Mouse (Mus musculus): ENCODE data around the gene Tmem140.

DNA sequence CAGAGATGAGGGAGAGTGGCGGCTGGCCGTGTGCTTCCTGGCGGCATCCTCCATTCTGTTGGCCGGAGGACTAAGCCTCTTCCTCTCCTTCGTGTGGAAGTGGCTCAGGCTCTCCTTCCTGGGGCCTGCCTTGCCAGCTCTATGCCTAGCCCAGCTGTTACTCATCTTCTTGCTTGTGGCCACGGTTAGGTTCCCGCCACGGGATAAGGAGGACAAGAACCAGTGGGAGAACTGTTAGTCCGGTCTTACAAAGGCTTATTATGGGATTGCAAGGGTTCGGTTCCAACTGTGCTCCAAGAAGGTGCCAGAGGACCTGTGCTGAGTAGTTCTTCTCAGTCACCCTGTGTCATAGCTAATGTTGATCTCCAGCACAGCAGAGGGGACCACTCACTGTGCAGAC is 9.9 kb downstream of the Tmem140 start:
- no peak for TF ChIP-seq CTCF (IDR thresholded peaks at IDR 0.05; ENCODE audit: insufficient read depth, low read depth, low read length)
- no peak for TF ChIP-seq POLR2A (IDR thresholded peaks at IDR 0.05; ENCODE audit: insufficient read depth, low read depth, low read length)
